Mouse (Mus musculus): ENCODE measurements around the gene Rab3il1. TPM values are rescaled to one million over a fixed set of nuclear protein-coding genes. Genes with fewer than 3 reads are reported as not detected.

Gene Rab3il1
- polyA plus RNA-seq, 1 experiment from 2014 or later: 245 TPM

DNA sequence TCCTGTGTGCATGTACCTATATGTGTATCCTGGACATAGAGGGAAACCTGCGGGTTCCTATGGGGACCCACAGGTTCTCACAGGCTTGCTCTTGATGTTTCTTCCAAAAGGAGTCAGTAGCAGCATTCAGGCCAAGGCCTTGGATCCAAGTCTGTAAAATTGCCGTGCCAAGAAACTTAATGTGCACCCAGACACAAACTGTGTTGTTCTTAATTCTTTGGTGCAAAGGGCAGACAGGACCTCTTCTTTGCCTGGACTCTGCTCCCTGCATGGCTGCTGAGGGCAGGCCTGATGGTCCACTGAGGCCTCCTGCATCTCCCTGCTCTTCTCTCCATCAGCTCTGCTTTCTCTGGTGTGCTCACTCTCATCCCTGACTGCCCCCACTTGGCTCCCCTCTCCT, 28.3 kb downstream of the Rab3il1 start:
- peaks cover 100% of the 10 kb centered on the region for H3K36me3 ChIP-seq (replicated peaks)
- H3K4me2 ChIP-seq: no peak overlapping the region
- no peak for ATAC-seq (ENCODE audit: insufficient read depth)
- no peak overlapping the region for H3K27ac ChIP-seq (replicated peaks)
- peaks cover 27% of the 10 kb centered on the region for H3K4me1 ChIP-seq (replicated peaks)
- 98% methylated on average over 2 of the region's 2 CpGs for WGBS (ENCODE audit: insufficient replicate concordance)
- H3K27me3 ChIP-seq: no peaks in the 10 kb centered on the region
- H3K4me3 ChIP-seq (replicated peaks): no peak overlapping the region
- no peak overlapping the region for H3K9ac ChIP-seq
- H3K9me3 ChIP-seq (replicated peaks): no peaks in the 10 kb centered on the region

- WGBS (ENCODE audit: insufficient replicate concordance): 43% methylated on average over 8 of the region's 8 CpGs
- Histone ChIP-seq H3K9ac (no peak overlapping the region), H3K4me1 (replicated peaks) (peaks cover 30% of the 10 kb centered on the region), H3K27ac (replicated peaks) (no peak overlapping the region; the same call in 1 of the 2 replicates), H3K4me2 (no peak overlapping the region), H3K27me3 (no peaks in the 10 kb centered on the region), H3K36me3 (replicated peaks) (peaks cover 100% of the 10 kb centered on the region), H3K4me3 (replicated peaks) (no peak overlapping the region), H3K9me3 (replicated peaks) (no peaks in the 10 kb centered on the region)
- peak; percentile 50 for ATAC-seq (ENCODE audit: insufficient read depth)
Measured at GRCm38 (mm10) chr19:10033211-10033973, 31.9 kb downstream of the Rab3il1 start.

- Histone ChIP-seq H3K4me2 (no peak overlapping the region), H3K4me3 (replicated peaks) (no peak overlapping the region), H3K27me3 (0 out of 2 replicates have a peak, but pooled peaks cover 3% of the 10 kb centered on the region), H3K27ac (replicated peaks) (no peak overlapping the region), H3K9me3 (replicated peaks) (no peaks in the 10 kb centered on the region), H3K4me1 (replicated peaks) (peaks cover 34% of the 10 kb centered on the region), H3K9ac (no peak overlapping the region), H3K36me3 (replicated peaks) (peaks cover 98% of the 10 kb centered on the region)
- WGBS (ENCODE audit: insufficient replicate concordance): 83% methylated on average over 5 of the region's 5 CpGs
- no peak for ATAC-seq (ENCODE audit: insufficient read depth)
Measured at GRCm38 (mm10) chr19:10034356-10034755, 32.9 kb downstream of the Rab3il1 start.

DNA sequence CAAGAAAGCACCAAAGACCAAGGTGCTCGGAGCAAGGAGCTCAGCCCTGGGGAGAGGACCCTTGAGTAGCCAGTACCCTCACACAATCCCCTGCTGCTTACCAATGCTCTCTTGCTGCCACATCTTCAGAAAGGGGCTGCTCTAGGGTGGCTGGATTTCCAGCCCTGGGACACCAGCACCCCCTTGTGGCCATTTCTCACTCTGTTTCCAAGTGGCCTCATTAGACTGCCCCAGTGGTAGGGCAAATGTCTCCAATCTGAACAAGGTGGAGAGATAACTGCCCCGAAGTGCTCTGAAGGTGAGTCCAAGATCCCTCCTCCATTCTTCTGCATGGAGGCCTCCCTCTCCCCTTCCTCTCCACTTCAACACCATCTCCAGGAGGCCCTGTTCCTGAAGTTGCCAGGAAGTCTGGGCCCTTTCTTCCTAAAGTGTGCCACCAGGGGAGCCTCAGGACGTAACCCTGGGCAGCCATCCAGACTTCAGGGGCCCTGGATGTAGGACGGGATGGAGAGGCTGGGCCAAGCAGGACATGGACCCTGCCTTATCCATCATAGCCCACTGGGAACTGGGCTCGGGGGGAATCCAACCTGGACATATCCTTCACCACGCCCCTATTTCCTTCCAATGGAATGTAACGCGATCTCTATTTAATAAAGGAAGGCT, 33.4 kb downstream of the Rab3il1 start:
- H3K9me3 ChIP-seq (replicated peaks): no peaks in the 10 kb centered on the region
- H3K4me3 ChIP-seq (replicated peaks): no peak overlapping the region
- WGBS (ENCODE audit: insufficient replicate concordance): 63% methylated on average over 8 of the region's 8 CpGs
- peaks cover 98% of the 10 kb centered on the region for H3K36me3 ChIP-seq (replicated peaks)
- ATAC-seq (ENCODE audit: insufficient read depth): peak; percentile 40; the same call in 1 of the 2 replicates
- peaks cover 39% of the 10 kb centered on the region for H3K4me1 ChIP-seq (replicated peaks)
- 0 out of 2 replicates have a peak, but pooled peaks cover 9% of the 10 kb centered on the region for H3K27me3 ChIP-seq
- H3K9ac ChIP-seq: no peak overlapping the region
- H3K4me2 ChIP-seq: no peak overlapping the region
- H3K27ac ChIP-seq (replicated peaks): no peak overlapping the region

- no peak overlapping the region for H3K27ac ChIP-seq (replicated peaks)
- no peak for ATAC-seq (ENCODE audit: insufficient read depth)
- peaks cover 31% of the 10 kb centered on the region for H3K27me3 ChIP-seq
- H3K4me3 ChIP-seq (replicated peaks): no peak overlapping the region
- peaks cover 59% of the 10 kb centered on the region for H3K4me1 ChIP-seq (replicated peaks)
- 61% methylated on average over 2 of the region's 2 CpGs for WGBS (ENCODE audit: insufficient replicate concordance)
- H3K4me2 ChIP-seq: no peak overlapping the region
- no peak overlapping the region for H3K9ac ChIP-seq
- H3K9me3 ChIP-seq (replicated peaks): no peaks in the 10 kb centered on the region
- H3K36me3 ChIP-seq (replicated peaks): peaks cover 74% of the 10 kb centered on the region
Measured at GRCm38 (mm10) chr19:10037534-10037933, 36.1 kb downstream of the Rab3il1 start.

DNA sequence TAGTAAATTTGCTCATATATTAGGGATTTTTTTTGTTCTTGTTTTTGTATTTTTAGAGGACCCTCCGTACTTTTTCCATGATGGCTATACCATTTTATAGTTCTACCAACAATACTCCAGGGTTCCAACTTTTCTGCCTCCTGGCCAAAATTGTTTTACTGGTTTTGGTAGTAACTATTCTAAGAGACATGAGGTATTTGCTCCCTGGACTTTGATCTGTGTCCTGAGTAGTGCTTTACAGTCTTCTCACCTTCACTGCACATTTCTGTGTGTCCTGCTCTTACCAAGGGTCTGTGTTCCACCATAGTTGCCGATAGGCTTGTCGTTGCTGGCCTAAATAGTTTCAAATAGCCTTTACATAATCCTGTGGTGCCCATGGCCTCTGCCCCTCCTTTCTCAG, 36.9 kb downstream of the Rab3il1 start:
- H3K27me3 ChIP-seq: peaks cover 31% of the 10 kb centered on the region
- peaks cover 66% of the 10 kb centered on the region for H3K36me3 ChIP-seq (replicated peaks)
- H3K27ac ChIP-seq (replicated peaks): no peak overlapping the region
- H3K4me1 ChIP-seq (replicated peaks): peaks cover 68% of the 10 kb centered on the region
- 90% methylated on average over 3 of the region's 3 CpGs for WGBS (ENCODE audit: insufficient replicate concordance)
- no peaks in the 10 kb centered on the region for H3K9me3 ChIP-seq (replicated peaks)
- no peak overlapping the region for H3K4me2 ChIP-seq
- H3K4me3 ChIP-seq (replicated peaks): no peak overlapping the region
- ATAC-seq (ENCODE audit: insufficient read depth): no peak
- no peak overlapping the region for H3K9ac ChIP-seq

- H3K9ac ChIP-seq: no peak overlapping the region
- no peak for ATAC-seq (ENCODE audit: insufficient read depth)
- no peak overlapping the region for H3K4me2 ChIP-seq
- no peak overlapping the region for H3K4me3 ChIP-seq (replicated peaks)
- H3K4me1 ChIP-seq (replicated peaks): peaks cover 71% of the 10 kb centered on the region
- H3K9me3 ChIP-seq (replicated peaks): no peaks in the 10 kb centered on the region
- WGBS (ENCODE audit: insufficient replicate concordance): 69% methylated on average over 3 of the region's 3 CpGs
- no peak overlapping the region for H3K27ac ChIP-seq (replicated peaks)
- peaks cover 60% of the 10 kb centered on the region for H3K36me3 ChIP-seq (replicated peaks)
- peaks cover 31% of the 10 kb centered on the region for H3K27me3 ChIP-seq
Measured at GRCm38 (mm10) chr19:10038910-10039309, 37.4 kb downstream of the Rab3il1 start.

- Histone ChIP-seq H3K9me3 (replicated peaks) (no peaks in the 10 kb centered on the region), H3K9ac (no peak overlapping the region), H3K27me3 (peaks cover 31% of the 10 kb centered on the region), H3K4me3 (replicated peaks) (no peak overlapping the region), H3K4me2 (no peak overlapping the region), H3K36me3 (replicated peaks) (peaks cover 53% of the 10 kb centered on the region), H3K4me1 (replicated peaks) (peaks cover 72% of the 10 kb centered on the region), H3K27ac (replicated peaks) (no peak overlapping the region)
- ATAC-seq (ENCODE audit: insufficient read depth): no peak
- WGBS (ENCODE audit: insufficient replicate concordance): 77% methylated on average over 2 of the region's 2 CpGs
Measured at GRCm38 (mm10) chr19:10039615-10040014, 38.1 kb downstream of the Rab3il1 start.

- WGBS (ENCODE audit: insufficient replicate concordance): 11% methylated on average over 17 of the region's 20 CpGs
- peak overlapping the region; percentile 62 for H3K4me3 ChIP-seq (replicated peaks)
- H3K27me3 ChIP-seq: peaks cover 31% of the 10 kb centered on the region
- peak overlapping the region; percentile 45; the same call in 1 of the 2 replicates for H3K27ac ChIP-seq (replicated peaks)
- H3K4me2 ChIP-seq: peak overlapping the region; percentile 91
- ATAC-seq (ENCODE audit: insufficient read depth): no peak
- peaks cover 40% of the 10 kb centered on the region for H3K36me3 ChIP-seq (replicated peaks)
- H3K9me3 ChIP-seq (replicated peaks): no peaks in the 10 kb centered on the region
- H3K9ac ChIP-seq: peak overlapping the region; percentile 58
- H3K4me1 ChIP-seq (replicated peaks): peaks cover 74% of the 10 kb centered on the region
Measured at GRCm38 (mm10) chr19:10040866-10041387, 39.5 kb downstream of the Rab3il1 start.

DNA sequence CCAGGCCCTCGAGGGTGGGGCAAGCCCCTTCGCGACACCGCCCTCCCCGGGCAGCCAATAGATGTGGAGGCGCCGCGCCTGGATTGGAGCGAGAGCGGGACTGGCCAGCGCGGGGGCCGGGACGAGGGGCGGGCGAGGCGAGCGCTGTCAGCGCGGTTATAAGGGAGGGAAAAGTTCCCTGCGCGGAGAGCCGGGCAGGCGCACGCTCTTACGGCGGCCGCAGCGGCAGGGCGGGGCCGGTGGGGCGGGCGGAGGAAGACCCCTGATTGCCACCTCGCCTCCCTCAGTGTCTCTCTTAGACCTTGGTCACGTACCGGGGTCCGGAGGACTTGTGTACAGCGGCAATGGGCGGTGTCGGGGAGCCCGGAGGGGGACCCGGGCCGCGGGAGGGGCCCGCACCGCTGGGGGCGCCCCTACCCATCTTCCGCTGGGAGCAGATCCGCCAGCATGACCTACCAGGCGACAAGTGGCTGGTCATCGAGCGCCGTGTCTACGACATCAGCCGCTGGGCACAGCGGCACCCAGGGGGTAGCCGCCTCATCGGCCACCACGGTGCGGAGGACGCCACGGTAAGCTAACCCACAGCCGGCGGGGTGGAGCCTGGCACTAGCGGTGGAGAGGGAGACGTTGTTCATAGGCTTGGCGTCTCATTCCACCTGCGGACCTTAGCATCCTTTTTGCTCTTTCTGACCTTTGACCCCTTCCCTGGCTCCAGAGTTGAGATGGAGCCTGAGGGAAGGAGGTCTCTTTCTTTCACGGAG, 40.1 kb downstream of the Rab3il1 start, which contains the start of gene Fads3:
TSS of gene Fads3 (plus strand) at position 182 of the 761 bp plus-strand sequence.
- Histone ChIP-seq H3K27me3 (peaks cover 31% of the 10 kb centered on the region), H3K9me3 (replicated peaks) (no peaks in the 10 kb centered on the region), H3K27ac (replicated peaks) (peak within 1 kb of the TSS; percentile 45; the same call in 1 of the 2 replicates), H3K9ac (peak within 1 kb of the TSS; percentile 58), H3K4me1 (replicated peaks) (peaks cover 74% of the 10 kb centered on the region), H3K4me3 (replicated peaks) (peak within 1 kb of the TSS; percentile 62), H3K36me3 (replicated peaks) (peaks cover 34% of the 10 kb centered on the region), H3K4me2 (peak within 1 kb of the TSS; percentile 91)
- WGBS (ENCODE audit: insufficient replicate concordance): under 1% methylated on average over 68 of the region's 69 CpGs
- ATAC-seq (ENCODE audit: insufficient read depth): peak; percentile 78
